Mouse (Mus musculus) kidney, embryonic 15.5 days (tissue): ENCODE measurements around the gene Fra10ac1. TPM values are rescaled to one million over a fixed set of nuclear protein-coding genes. Genes with fewer than 3 reads are reported as not detected.

ENCODE experiments used
- ATAC-seq: fragments of 200-750 bp; cut with Nextera tagmentation; replicated peaks from 2 replicates; pipeline ENCODE4 v1.8.0; 2017; ENCODE audit warnings: moderate TSS enrichment; ENCODE audit not compliant: low FRiP score
- H3K27ac ChIP-seq: fragments of 300-500 bp; sonication (generic); 2 replicates; pipeline ENCODE4 v1.5.1; 2015; ENCODE audit warnings: mild to moderate bottlenecking, inconsistent platforms
- H3K27me3 ChIP-seq: fragments of 300-500 bp; sonication (generic); 2 replicates; pipeline ENCODE4 v1.6.1; 2015; ENCODE audit warnings: inconsistent platforms
- H3K36me3 ChIP-seq: fragments of 300-500 bp; sonication (generic); 2 replicates; pipeline ENCODE4 v1.6.1; 2015; ENCODE audit warnings: inconsistent platforms
- H3K4me1 ChIP-seq: fragments of 300-500 bp; sonication (generic); 2 replicates; pipeline ENCODE4 v1.6.1; 2015; ENCODE audit warnings: inconsistent platforms
- H3K4me2 ChIP-seq: fragments of 300-500 bp; sonication (generic); 2 replicates; pipeline ENCODE4 v1.6.1; 2015; ENCODE audit warnings: moderate library complexity, mild to moderate bottlenecking, inconsistent platforms
- H3K4me3 ChIP-seq: fragments of 300-500 bp; sonication (generic); replicated peaks from 2 replicates; pipeline ENCODE4 v1.5.1; 2015; ENCODE audit warnings: mild to moderate bottlenecking, inconsistent platforms
- H3K9ac ChIP-seq: fragments of 300-500 bp; sonication (generic); 2 replicates; pipeline ENCODE4 v1.6.1; 2015; ENCODE audit warnings: mild to moderate bottlenecking, inconsistent platforms
- H3K9me3 ChIP-seq: fragments of 300-500 bp; sonication (generic); replicated peaks from 2 replicates; pipeline ENCODE4 v1.6.1; 2016; ENCODE audit warnings: inconsistent platforms
- WGBS: fragments of 180-500 bp; shearing (Covaris S2); methylation state at CpG from one replicate; pipeline ENCODE4 v1.1.7; 2015; ENCODE audit warnings: mixed read lengths; 5-methylcytosine and 5-hydroxymethylcytosine counted together
- polyA plus RNA-seq: library from polyadenylated mRNA; unstranded; fragments of >200 nt; fragmentation: Nextera tagmentation; extraction: Ambion mirVana; gene quantifications from 2 replicates; pipeline ENCODE4 v1.2.1, GENCODE M21; 2015

Fra10ac1 gene
- polyA plus RNA-seq, 1 experiment from 2014 or later, result 38.6 TPM

GRCm38 (mm10) chr19:38156243-38156642, 67.7 kb downstream of the Fra10ac1 start:
- no peak overlapping the region for H3K9ac ChIP-seq
- WGBS, result 98% methylated on average over 1 of the region's 1 CpGs
- H3K4me2 ChIP-seq, result no peak overlapping the region
- ATAC-seq, result no peak
- no peak overlapping the region for H3K27ac ChIP-seq
- no peaks in the 10 kb centered on the region for H3K27me3 ChIP-seq
- H3K9me3 ChIP-seq, result no peaks in the 10 kb centered on the region
- no peak overlapping the region for H3K4me3 ChIP-seq
- H3K36me3 ChIP-seq, result no peaks in the 10 kb centered on the region
- H3K4me1 ChIP-seq, result peaks cover 5% of the 10 kb centered on the region; the same call in 1 of the 2 replicates

DNA sequence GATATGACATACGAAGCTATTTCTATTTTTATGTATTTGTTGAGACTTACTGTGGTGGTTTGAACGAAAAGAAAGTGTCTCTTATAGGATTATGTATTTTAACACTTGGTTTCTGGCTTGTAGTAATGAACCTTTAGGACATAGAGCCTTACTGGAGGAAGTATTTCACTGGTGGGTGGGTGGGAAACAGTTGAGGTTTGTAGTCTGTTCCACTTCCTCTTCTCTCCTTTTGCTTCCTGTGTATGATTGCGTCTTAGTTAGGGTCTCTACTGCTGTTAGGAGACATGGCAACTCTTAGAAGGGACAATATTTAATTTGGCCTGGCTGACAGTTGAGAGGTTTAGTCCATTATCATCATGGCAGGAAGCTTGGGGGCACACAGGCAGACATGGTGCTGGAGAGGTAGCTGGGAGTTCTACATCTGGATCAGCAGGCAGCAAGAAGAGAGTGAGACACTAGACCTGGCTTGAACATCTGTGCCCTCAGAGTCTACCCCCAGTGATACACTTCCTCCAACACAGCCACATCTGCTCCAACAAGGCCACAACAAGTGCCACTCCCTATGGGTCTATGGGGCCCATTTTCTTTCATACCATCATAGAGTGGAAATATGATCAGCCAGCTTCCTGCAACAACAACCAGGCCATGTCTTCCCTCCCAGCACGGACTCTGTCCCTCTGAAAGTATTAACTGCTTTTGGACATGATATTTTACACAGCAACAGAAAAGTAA, 80.2 kb downstream of the Fra10ac1 start:
- 75% methylated on average over 4 of the region's 4 CpGs for WGBS
- H3K4me2 ChIP-seq, result no peak overlapping the region
- no peak overlapping the region for H3K4me3 ChIP-seq
- H3K36me3 ChIP-seq, result no peaks in the 10 kb centered on the region
- H3K27me3 ChIP-seq, result no peaks in the 10 kb centered on the region
- no peaks in the 10 kb centered on the region for H3K9me3 ChIP-seq
- no peak overlapping the region for H3K27ac ChIP-seq
- ATAC-seq, result no peak
- no peaks in the 10 kb centered on the region for H3K4me1 ChIP-seq
- H3K9ac ChIP-seq, result no peak overlapping the region

Other genes with a start within 250 kb of the Fra10ac1 start
- 13.6 and 16.5 TPM in 2 replicates for gene Myof, start 180.6 kb downstream of the Fra10ac1 start, polyA plus RNA-seq
- 29.6 and 30.0 TPM in 2 replicates for gene Cep55, start 169.1 kb downstream of the Fra10ac1 start, polyA plus RNA-seq
- gene Ffar4, start 127.1 kb downstream of the Fra10ac1 start, polyA plus RNA-seq, result 1.4 and 1.7 TPM in 2 replicates
- 13.8 and 24.7 TPM in 2 replicates for gene Rbp4, start 98.9 kb downstream of the Fra10ac1 start, polyA plus RNA-seq
- 0.06 TPM in 1 of 2 replicates, not detected in the other for gene Pde6c, start 91.4 kb downstream of the Fra10ac1 start, polyA plus RNA-seq
- 2.2 and 2.8 TPM in 2 replicates for gene Lgi1, start 40.4 kb upstream of the Fra10ac1 start, polyA plus RNA-seq
- gene Slc35g1, start 171.8 kb upstream of the Fra10ac1 start, polyA plus RNA-seq, result 6.6 and 7.6 TPM in 2 replicates